Mouse (Mus musculus): Measurements from ENCODE around the gene Acbd4. TPM values are rescaled to one million over a fixed set of nuclear protein-coding genes. Genes with fewer than 3 reads are reported as not detected.

The Acbd4 gene
- polyA plus RNA-seq, 1 experiment from 2014 or later: 14.4 TPM

DNA sequence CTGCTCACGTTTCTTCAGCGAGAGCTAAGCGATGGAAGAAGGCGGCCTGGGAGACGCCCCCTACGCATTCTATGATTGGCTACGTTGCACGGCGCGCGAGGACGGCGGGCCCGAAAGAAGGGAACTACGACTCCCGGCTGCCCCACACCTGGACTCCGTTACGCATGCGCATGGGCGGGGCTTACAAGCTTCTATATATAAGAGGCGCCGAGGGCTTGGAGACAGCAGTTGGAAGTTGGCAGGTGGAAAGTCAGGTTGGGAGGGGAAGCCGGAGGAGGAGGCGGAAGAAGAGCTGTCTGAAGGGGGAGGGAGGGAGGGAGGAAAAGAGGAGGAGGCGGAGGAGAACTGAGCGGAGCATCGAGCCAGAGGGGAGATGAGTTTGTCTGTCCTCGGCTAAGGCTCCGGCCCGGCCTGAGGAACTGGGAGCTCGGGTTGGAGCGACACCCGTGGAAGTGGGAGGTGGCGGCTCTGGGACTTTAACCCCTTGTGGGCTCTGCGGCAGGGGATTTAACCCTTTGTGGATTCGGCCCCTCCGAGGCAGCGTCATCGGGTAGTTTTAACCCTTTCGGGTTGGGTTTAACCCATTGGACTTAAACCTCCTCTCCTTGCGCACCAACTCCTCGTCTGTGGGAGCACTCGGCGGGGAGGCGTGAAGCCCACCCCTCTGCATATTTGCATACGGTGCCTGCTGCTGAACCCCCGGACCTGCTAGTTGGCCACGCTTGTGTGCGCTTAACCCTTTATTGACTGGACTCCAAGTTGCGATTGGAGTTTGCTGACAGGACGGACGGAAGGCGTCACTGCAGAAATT lies 14.7 kb downstream of the Acbd4 start, which contains the start of gene Hexim1:
Hexim1 (plus strand) TSS at position 224 of the 811 bp plus-strand sequence.
- peak within 1 kb of the TSS; percentile 83 for H3K9ac ChIP-seq
- no peaks in the 10 kb centered on the region for H3K36me3 ChIP-seq
- H3K27ac ChIP-seq: peak within 1 kb of the TSS; percentile 94
- peaks cover 37% of the 10 kb centered on the region for H3K4me1 ChIP-seq
- no peaks in the 10 kb centered on the region for H3K9me3 ChIP-seq
- H3K4me2 ChIP-seq (replicated peaks): peak within 1 kb of the TSS; percentile 80
- under 1% methylated on average over 53 of the region's 53 CpGs for WGBS
- H3K27me3 ChIP-seq: 0 out of 2 replicates have a peak, but pooled peaks cover 2% of the 10 kb centered on the region
- H3K4me3 ChIP-seq: peak within 1 kb of the TSS; percentile 73
- ATAC-seq (ENCODE audit: low FRiP score, low read depth): peak; percentile 93

DNA sequence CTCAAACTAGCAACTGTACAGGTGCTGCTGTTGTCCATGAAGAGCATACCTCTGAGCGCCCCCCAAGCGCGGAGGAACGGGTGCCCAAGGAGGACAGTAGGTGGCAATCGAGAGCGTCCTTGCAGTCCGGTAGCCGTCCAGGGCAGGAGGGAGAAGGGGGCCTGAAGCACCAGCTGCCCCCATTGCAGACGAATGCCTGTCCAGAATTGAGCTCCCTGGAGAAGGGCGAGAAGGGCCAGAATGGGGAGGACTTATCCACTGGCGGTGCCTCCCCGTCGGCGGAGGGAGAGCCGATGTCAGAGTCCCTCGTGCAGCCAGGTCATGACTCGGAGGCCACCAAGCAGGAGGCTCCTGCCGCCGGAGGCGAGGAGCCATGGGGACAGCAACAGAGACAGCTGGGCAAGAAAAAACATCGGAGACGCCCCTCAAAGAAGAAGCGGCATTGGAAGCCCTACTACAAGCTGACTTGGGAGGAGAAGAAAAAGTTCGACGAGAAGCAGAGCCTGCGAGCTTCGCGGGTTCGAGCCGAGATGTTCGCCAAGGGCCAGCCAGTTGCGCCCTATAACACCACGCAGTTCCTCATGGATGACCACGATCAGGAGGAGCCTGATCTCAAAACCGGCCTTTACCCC lies 15.6 kb downstream of the Acbd4 start:
- Histone ChIP-seq H3K9ac (peak overlapping the region; percentile 74), H3K27ac (peak overlapping the region; percentile 81), H3K4me1 (peaks cover 29% of the 10 kb centered on the region), H3K4me2 (replicated peaks) (peak overlapping the region; percentile 80), H3K36me3 (no peaks in the 10 kb centered on the region), H3K27me3 (no peaks in the 10 kb centered on the region), H3K9me3 (no peaks in the 10 kb centered on the region), H3K4me3 (peak overlapping the region; percentile 73)
- 0 out of 2 replicates have a peak, but pooled peaks have one; percentile 10 for ATAC-seq (ENCODE audit: low FRiP score, low read depth)
- under 1% methylated on average over 35 of the region's 35 CpGs for WGBS

DNA sequence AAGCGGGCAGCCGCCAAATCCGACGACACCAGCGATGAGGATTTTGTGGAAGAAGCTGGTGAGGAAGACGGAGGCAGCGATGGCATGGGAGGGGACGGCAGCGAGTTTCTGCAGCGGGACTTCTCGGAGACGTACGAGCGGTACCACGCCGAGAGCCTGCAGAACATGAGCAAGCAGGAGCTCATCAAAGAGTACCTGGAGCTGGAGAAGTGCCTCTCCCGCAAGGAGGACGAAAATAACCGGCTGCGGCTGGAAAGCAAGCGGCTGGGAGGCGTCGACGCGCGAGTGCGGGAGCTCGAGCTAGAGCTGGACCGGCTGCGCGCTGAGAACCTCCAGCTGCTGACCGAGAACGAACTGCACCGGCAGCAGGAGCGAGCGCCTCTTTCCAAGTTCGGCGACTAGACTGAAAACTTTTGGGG lies 16.1 kb downstream of the Acbd4 start:
- H3K36me3 ChIP-seq: no peaks in the 10 kb centered on the region
- peak overlapping the region; percentile 73 for H3K27ac ChIP-seq
- no peaks in the 10 kb centered on the region for H3K9me3 ChIP-seq
- peak overlapping the region; percentile 74 for H3K9ac ChIP-seq
- no peaks in the 10 kb centered on the region for H3K27me3 ChIP-seq
- WGBS: under 1% methylated on average over 38 of the region's 38 CpGs
- H3K4me3 ChIP-seq: peak overlapping the region; percentile 73
- H3K4me2 ChIP-seq (replicated peaks): peak overlapping the region; percentile 80
- peaks cover 24% of the 10 kb centered on the region for H3K4me1 ChIP-seq
- no peak for ATAC-seq (ENCODE audit: low FRiP score, low read depth)

DNA sequence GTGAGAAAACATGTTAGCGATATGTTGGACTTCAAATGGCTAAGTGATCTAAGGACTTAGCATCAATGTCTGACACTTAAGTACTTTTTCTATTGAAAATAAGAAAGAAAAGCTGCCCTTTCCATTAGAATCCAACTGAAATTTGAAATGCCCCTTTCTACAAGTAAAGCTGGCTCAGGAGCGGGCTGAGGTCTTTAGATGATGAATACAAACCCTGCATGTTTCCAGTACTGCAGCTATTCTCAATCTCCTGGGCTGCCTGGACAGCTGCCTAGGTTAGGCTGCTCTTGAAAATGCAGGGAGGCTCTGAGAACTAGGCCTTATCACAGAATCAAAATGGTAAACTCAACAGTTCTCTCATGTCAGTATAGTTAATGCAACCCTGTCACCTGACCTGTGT lies 17.4 kb downstream of the Acbd4 start:
- H3K36me3 ChIP-seq: no peaks in the 10 kb centered on the region
- 94% methylated on average over 2 of the region's 2 CpGs for WGBS
- no peak overlapping the region for H3K27ac ChIP-seq
- H3K9me3 ChIP-seq: no peaks in the 10 kb centered on the region
- peak overlapping the region; percentile 35; the same call in 1 of the 2 replicates for H3K9ac ChIP-seq
- ATAC-seq (ENCODE audit: low FRiP score, low read depth): no peak
- peak overlapping the region; percentile 73 for H3K4me3 ChIP-seq
- peak overlapping the region; percentile 80 for H3K4me2 ChIP-seq (replicated peaks)
- peaks cover 18% of the 10 kb centered on the region for H3K4me1 ChIP-seq
- no peaks in the 10 kb centered on the region for H3K27me3 ChIP-seq

DNA sequence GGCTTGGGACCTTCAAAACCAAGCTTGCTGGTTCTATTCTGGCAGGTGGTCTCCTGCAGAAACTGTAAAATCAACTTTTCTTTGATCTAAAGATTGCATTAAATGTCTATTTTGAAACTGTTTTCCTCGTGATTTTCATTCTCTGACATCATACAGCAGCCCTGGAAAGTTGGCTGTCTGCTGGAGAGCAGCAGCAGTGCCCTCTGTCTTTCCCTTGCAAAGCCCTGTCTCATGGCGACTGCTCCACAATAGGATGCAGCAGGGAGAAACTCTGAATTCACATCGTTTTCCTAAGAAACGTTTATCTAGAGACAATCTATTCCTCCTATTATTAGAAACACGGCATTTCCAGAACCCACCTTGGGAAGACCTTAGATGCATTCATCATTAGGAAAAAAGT lies 18.1 kb downstream of the Acbd4 start:
- no peak for ATAC-seq (ENCODE audit: low FRiP score, low read depth)
- H3K4me2 ChIP-seq (replicated peaks): no peak overlapping the region
- no peaks in the 10 kb centered on the region for H3K27me3 ChIP-seq
- H3K27ac ChIP-seq: no peak overlapping the region
- H3K36me3 ChIP-seq: no peaks in the 10 kb centered on the region
- H3K4me1 ChIP-seq: peaks cover 15% of the 10 kb centered on the region
- no peaks in the 10 kb centered on the region for H3K9me3 ChIP-seq
- 51% methylated on average over 5 of the region's 5 CpGs for WGBS
- H3K4me3 ChIP-seq: no peak overlapping the region
- no peak overlapping the region for H3K9ac ChIP-seq

DNA sequence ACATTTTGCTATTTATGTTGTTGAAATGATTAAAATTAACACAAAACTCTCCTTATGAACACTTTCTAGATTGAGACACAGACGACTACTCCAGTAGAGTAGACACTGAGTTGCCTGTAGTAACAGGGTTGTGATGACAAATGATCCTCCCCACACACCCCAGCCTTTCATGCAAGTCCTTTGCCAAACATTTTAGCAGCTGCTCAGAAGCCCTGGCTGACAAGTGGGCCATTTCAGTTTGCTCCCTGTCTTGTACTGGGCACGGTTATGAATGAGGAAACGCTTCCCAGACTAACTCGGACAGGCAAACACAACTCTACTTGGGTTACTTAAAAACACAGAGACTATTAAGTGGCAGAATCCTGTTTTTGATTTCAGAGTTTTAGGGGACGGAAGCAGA lies 18.8 kb downstream of the Acbd4 start:
- Histone ChIP-seq H3K4me3 (no peak overlapping the region), H3K9me3 (no peaks in the 10 kb centered on the region), H3K27me3 (no peaks in the 10 kb centered on the region), H3K9ac (no peak overlapping the region), H3K4me2 (replicated peaks) (no peak overlapping the region), H3K27ac (no peak overlapping the region), H3K4me1 (peaks cover 11% of the 10 kb centered on the region), H3K36me3 (no peaks in the 10 kb centered on the region)
- 69% methylated on average over 5 of the region's 5 CpGs for WGBS
- ATAC-seq (ENCODE audit: low FRiP score, low read depth): no peak

DNA sequence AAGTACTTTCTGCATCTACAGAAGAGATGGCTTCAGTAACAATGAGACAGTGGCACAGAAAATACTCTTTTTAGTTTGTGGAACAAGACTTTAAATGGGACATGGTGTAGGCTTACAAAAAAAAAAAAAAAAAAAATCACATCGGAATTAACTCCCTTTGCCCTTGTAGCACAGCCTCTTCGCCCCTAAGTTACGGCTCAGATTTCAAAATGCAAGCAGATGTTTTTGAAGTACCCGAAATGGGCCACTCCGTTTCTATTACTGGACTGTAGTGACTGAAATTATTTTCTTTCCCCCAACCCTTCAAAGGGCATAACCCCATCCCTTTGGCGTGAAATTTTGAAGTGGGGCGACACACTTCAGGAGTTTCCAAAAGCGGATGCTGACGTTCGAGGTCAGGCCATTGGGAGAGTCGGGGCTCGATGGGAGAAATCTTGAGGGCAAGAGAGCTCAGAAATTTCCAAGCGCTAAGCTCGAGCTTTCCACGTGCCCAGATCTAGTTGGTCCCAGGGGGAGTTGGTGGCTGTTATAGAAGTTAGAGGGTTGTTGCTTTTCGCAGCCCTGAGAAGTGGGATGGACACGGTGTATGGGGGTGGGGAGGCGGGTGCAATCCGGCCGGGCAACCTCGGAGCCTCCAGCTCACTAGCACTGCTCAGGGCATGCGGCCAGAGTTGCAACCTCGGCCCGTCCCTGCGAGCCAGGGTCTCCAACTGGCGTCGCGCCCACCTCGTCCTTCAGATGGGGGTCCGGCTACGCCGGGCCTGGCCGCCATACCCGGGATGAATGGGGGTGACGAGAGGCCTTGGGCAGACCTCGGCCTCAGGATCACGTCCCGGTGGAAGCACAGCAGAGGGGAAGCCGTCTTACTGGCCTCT lies 30.5 kb downstream of the Acbd4 start, which contains the start of gene Hexim2:
Hexim2 (plus strand) TSS at position 729 of the 875 bp plus-strand sequence.
- peaks cover 34% of the 10 kb centered on the region for H3K4me1 ChIP-seq
- peak within 1 kb of the TSS; percentile 82 for H3K4me2 ChIP-seq (replicated peaks)
- H3K27me3 ChIP-seq: no peaks in the 10 kb centered on the region
- ATAC-seq (ENCODE audit: low FRiP score, low read depth): peak; percentile 25
- H3K27ac ChIP-seq: peak within 1 kb of the TSS; percentile 99
- under 1% methylated on average over 39 of the region's 39 CpGs for WGBS
- peak within 1 kb of the TSS; percentile 93 for H3K4me3 ChIP-seq
- H3K9me3 ChIP-seq: no peaks in the 10 kb centered on the region
- H3K9ac ChIP-seq: peak within 1 kb of the TSS; percentile 99
- H3K36me3 ChIP-seq: peaks cover 5% of the 10 kb centered on the region; the same call in 1 of the 2 replicates

DNA sequence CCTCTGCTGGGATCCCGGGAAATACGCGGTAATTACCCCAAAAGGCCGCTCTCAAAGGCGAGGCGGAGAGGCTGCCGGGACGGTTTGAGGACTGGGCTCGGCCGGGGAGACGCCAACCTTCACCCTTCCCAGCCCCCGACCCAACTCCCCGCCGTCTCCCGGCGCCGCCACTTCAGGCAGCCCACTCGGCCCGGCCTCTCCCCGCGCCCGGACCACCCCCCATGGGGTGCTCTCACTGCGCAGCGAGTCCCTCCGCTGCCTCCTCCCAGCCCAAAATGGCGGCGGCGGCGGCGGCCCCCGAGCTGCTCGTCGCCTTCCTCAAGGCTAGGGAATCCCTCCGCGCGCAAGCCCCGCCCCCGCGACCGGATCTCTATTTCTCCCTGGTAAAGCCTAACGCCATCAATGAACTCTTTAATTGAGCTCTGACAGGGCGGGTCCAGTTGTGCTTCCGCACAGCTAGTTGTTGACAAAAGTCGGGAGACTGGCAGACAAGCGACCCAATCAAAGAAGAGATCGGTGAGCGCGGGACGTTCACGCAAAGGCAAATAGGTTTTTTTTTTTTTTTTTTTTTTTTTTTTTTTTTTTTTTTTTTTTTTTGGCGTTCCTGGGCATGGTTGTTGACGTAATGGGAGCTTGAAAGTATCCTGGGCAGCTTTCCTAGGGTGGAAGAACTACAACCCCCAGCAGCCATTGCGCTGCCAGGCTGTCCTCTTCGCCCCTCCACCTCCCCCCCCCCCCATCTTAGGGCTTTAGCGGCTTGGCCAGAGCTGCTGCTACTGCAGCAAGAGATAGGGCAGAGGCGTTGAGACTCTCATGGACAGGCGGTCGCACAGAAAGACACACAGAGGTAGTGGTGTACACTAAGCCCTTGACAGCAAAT lies 31.3 kb downstream of the Acbd4 start:
- Histone ChIP-seq H3K4me2 (replicated peaks) (peak overlapping the region; percentile 82), H3K4me3 (peak overlapping the region; percentile 93), H3K9me3 (no peaks in the 10 kb centered on the region), H3K36me3 (peaks cover 5% of the 10 kb centered on the region; the same call in 1 of the 2 replicates), H3K27me3 (no peaks in the 10 kb centered on the region), H3K27ac (peak overlapping the region; percentile 99), H3K4me1 (peaks cover 34% of the 10 kb centered on the region), H3K9ac (peak overlapping the region; percentile 99)
- WGBS: under 1% methylated on average over 57 of the region's 58 CpGs
- peak; percentile 94 for ATAC-seq (ENCODE audit: low FRiP score, low read depth)

DNA sequence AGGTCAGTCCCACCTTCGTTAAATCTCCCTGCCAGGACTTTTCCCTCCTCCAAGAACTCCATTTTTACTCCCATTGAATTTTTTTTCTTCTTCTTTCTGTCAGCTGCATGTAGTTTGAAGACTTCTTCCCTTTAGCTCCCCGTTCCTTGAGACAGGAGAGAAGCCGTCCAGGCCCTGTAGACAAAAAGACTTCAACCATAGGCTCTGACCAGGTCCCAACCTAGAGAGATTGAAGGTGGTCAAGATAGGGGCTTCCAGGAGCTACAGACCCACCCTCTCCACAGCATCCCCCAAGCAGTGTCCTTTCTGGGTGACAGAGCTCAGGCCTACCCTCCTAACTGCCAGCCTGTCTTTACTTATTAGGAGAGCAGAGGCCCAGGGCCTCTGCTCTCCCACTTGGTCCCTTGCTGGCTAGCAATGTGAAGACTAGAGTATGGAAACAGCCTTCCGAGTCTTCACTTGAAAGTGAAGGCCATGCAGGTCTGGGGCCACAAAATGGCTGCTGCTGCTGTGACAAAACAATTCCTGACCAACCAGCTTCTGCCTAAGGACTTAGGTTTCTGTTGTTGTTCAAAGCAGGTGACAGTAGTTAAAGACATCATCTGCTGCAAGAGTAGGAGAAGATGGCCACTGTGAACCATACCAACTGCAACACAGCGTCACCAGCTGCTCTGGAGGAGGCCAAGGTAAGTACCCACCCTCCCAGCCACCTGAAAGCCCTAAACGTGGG lies 32.1 kb downstream of the Acbd4 start:
- Histone ChIP-seq H3K27me3 (no peaks in the 10 kb centered on the region), H3K9me3 (no peaks in the 10 kb centered on the region), H3K4me2 (replicated peaks) (peak overlapping the region; percentile 67), H3K9ac (peak overlapping the region; percentile 64), H3K36me3 (peaks cover 10% of the 10 kb centered on the region), H3K27ac (peak overlapping the region; percentile 74), H3K4me1 (peaks cover 34% of the 10 kb centered on the region), H3K4me3 (peak overlapping the region; percentile 93)
- no peak for ATAC-seq (ENCODE audit: low FRiP score, low read depth)
- WGBS: 54% methylated on average over 6 of the region's 6 CpGs

DNA sequence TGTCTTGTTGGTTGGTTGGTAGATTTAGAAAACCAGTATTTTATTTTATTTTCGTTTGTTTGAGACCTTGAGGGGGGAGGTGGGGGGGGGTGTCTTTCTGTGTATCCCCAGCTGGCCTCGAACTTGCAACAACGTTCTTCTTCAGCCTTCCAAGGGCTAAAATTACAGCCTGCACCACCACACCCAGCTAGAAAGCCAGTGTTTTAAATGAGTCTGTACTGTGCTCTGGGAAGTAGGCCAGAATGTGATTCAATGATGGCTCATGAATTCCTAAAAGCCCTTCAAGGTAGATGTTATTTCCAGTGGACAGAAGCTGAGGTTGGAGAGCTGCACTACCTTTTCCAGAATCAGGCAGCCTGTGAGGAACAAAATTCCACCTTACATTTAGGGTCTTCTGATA lies 32.7 kb downstream of the Acbd4 start:
- Histone ChIP-seq H3K27me3 (no peaks in the 10 kb centered on the region), H3K36me3 (peaks cover 15% of the 10 kb centered on the region), H3K9ac (no peak overlapping the region), H3K27ac (peak overlapping the region; percentile 74; the same call in 1 of the 2 replicates), H3K4me2 (replicated peaks) (peak overlapping the region; percentile 67), H3K9me3 (no peaks in the 10 kb centered on the region), H3K4me3 (no peak overlapping the region), H3K4me1 (peaks cover 34% of the 10 kb centered on the region)
- ATAC-seq (ENCODE audit: low FRiP score, low read depth): no peak
- WGBS: 61% methylated on average over 3 of the region's 3 CpGs

Data from limb, embryonic 13.5 days (tissue).